ENCODE assay signal across 8 mouse cellular contexts in genomic region chr2:21037181-21037580, GRCm38 (mm10).
A peak's percentile ranks its signal among the peaks of the same experiment; 100 is the strongest.
DNase-seq lines count a peak whose midpoint lies in the region; ATAC-seq lines count a peak whose summit lies in the region.

No protein-coding gene starts in this region.

- peak; percentile 84 for ATAC-seq in intestine, embryonic 15.5 days
- 0 out of 2 replicates have a peak, but pooled peaks have one; percentile 62 for ATAC-seq in midbrain, embryonic 13.5 days
- no peak for ATAC-seq in megakaryocyte, adult 5-6 weeks (ENCODE audit: poor library complexity, severe bottlenecking)

- H3K9me3 ChIP-seq in intestine, embryonic 15.5 days, result no peaks in the 10 kb centered on the region
- H3K9me3 ChIP-seq in midbrain, embryonic 13.5 days, result no peaks in the 10 kb centered on the region; the same call in 1 of the 2 replicates

- peak; percentile 25 for DNase-seq in retina, adult 2 months (ENCODE audit: low read depth, low spot score)
- no peak for DNase-seq in retina, embryonic 14.5 days (ENCODE audit: low spot score)
- peak; percentile 85 to 90 for DNase-seq in frontal cortex, adult 2 months (ENCODE audit: extremely low spot score in 1 of 2, low spot score in 1 of 2)
- no peak for DNase-seq in adrenal gland, postnatal 4 days (ENCODE audit: low spot score in 2 of 2)
- DNase-seq in spleen, adult 18-20 months, result no peak

- no peaks in the 10 kb centered on the region for H3K27me3 ChIP-seq in intestine, embryonic 15.5 days (replicated peaks)
- H3K27me3 ChIP-seq in midbrain, embryonic 13.5 days, result 0 out of 2 replicates have a peak, but pooled peaks cover 2% of the 10 kb centered on the region

- H3K9ac ChIP-seq in intestine, embryonic 15.5 days, result no peak overlapping the region
- H3K9ac ChIP-seq in midbrain, embryonic 13.5 days (replicated peaks), result no peak overlapping the region

- H3K4me3 ChIP-seq in intestine, embryonic 15.5 days (replicated peaks), result no peak overlapping the region
- H3K4me3 ChIP-seq in midbrain, embryonic 13.5 days (replicated peaks), result no peak overlapping the region

- 29% methylated on average over 8 of the region's 8 CpGs for WGBS in intestine, embryonic 15.5 days
- 48% methylated on average over 8 of the region's 8 CpGs for WGBS in midbrain, embryonic 13.5 days

- H3K4me1 ChIP-seq in intestine, embryonic 15.5 days (replicated peaks), result peaks cover 5% of the 10 kb centered on the region
- peaks cover 19% of the 10 kb centered on the region for H3K4me1 ChIP-seq in midbrain, embryonic 13.5 days (replicated peaks)

- no peak overlapping the region for H3K27ac ChIP-seq in intestine, embryonic 15.5 days
- no peak overlapping the region; the same call in 1 of the 2 replicates for H3K27ac ChIP-seq in midbrain, embryonic 13.5 days

- no peaks in the 10 kb centered on the region for H3K36me3 ChIP-seq in intestine, embryonic 15.5 days
- H3K36me3 ChIP-seq in midbrain, embryonic 13.5 days, result no peaks in the 10 kb centered on the region

- no peak overlapping the region for H3K4me2 ChIP-seq in intestine, embryonic 15.5 days (replicated peaks)
- no peak overlapping the region for H3K4me2 ChIP-seq in midbrain, embryonic 13.5 days (replicated peaks)

Comparison
In these comparisons a context has a peak if more than half of its experiments do, and no peak if none do; other contexts are left out.
1. DNase-seq: peak in retina, adult 2 months (single experiment) and frontal cortex, adult 2 months (2 of 2); none in retina, embryonic 14.5 days (single experiment), adrenal gland, postnatal 4 days (0 of 2) and spleen, adult 18-20 months (0 of 2).